ENCODE assay signal across 8 mouse cellular contexts in genomic region chr19:45813801-45814200, GRCm38 (mm10). TPM values are rescaled to one million over a fixed set of nuclear protein-coding genes. Genes with fewer than 3 reads are reported as not detected.
A peak's percentile ranks its signal among the peaks of the same experiment; 100 is the strongest.
DNase-seq lines count a peak whose midpoint lies in the region; ATAC-seq and TF ChIP-seq lines count a peak whose summit lies in the region.

No protein-coding gene starts in this region.

- H3K36me3 ChIP-seq in forebrain, postnatal 0 days (ENCODE audit: insufficient read depth) = peaks cover 3% of the 10 kb centered on the region; the same call in 1 of the 2 replicates
- no peaks in the 10 kb centered on the region for H3K36me3 ChIP-seq in forebrain, embryonic 16.5 days (ENCODE audit: control insufficient read depth, insufficient read depth)
- H3K36me3 ChIP-seq in lung, postnatal 0 days (ENCODE audit: insufficient read depth, low read length) = no peaks in the 10 kb centered on the region
- no peaks in the 10 kb centered on the region for H3K36me3 ChIP-seq in intestine, embryonic 14.5 days (ENCODE audit: control insufficient read depth, insufficient read depth, low read length)
- peaks cover 4% of the 10 kb centered on the region; the same call in 1 of the 2 replicates for H3K36me3 ChIP-seq in stomach, postnatal 0 days (ENCODE audit: control insufficient read depth, insufficient read depth, low read length)

- DNase-seq in forebrain, postnatal 0 days = no peak
- peak; percentile 74 for DNase-seq in lung, postnatal 0 days (ENCODE audit: low spot score)
- no peak for DNase-seq in lung, postnatal 10 days
- peak; percentile 83 for DNase-seq in intestine, embryonic 14.5 days (ENCODE audit: low spot score)
- DNase-seq in stomach, postnatal 0 days (ENCODE audit: low spot score) = peak; percentile 69
- DNase-seq in right cerebral cortex, adult 18-20 months = no peak
- no peak for DNase-seq in frontal cortex, postnatal 10 days (ENCODE audit: low spot score in 2 of 2)

- H3K9ac ChIP-seq in forebrain, postnatal 0 days = no peak overlapping the region
- H3K9ac ChIP-seq in forebrain, embryonic 16.5 days (replicated peaks; ENCODE audit: low read depth, low read length) = no peak overlapping the region
- H3K9ac ChIP-seq in lung, postnatal 0 days (replicated peaks; ENCODE audit: low read depth) = no peak overlapping the region
- no peak overlapping the region for H3K9ac ChIP-seq in intestine, embryonic 14.5 days (ENCODE audit: low read length)
- no peak overlapping the region for H3K9ac ChIP-seq in stomach, postnatal 0 days (ENCODE audit: low read length)

- TF ChIP-seq EP300 in lung, postnatal 0 days (IDR thresholded peaks at IDR 0.05) = no peak
- no peak for TF ChIP-seq EP300 in stomach, postnatal 0 days (optimal IDR thresholded peaks at IDR 0.05)

- TF ChIP-seq CTCF in forebrain, postnatal 0 days (IDR thresholded peaks at IDR 0.05; ENCODE audit: low read depth) = no peak
- no peak for TF ChIP-seq CTCF in lung, postnatal 0 days (IDR thresholded peaks at IDR 0.05)
- TF ChIP-seq CTCF in stomach, postnatal 0 days (IDR thresholded peaks at IDR 0.05; ENCODE audit: low read depth) = no peak

- ATAC-seq in forebrain, postnatal 0 days = no peak
- no peak for ATAC-seq in forebrain, embryonic 16.5 days
- peak; percentile 66 for ATAC-seq in lung, postnatal 0 days
- ATAC-seq in intestine, embryonic 14.5 days (replicated peaks; ENCODE audit: low FRiP score, low TSS enrichment, low read depth) = 0 out of 2 replicates have a peak, but pooled peaks have one; percentile 28
- 0 out of 2 replicates have a peak, but pooled peaks have one; percentile 45 for ATAC-seq in stomach, postnatal 0 days (ENCODE audit: low FRiP score, low TSS enrichment)

- H3K4me2 ChIP-seq in forebrain, postnatal 0 days (ENCODE audit: low read depth) = peak overlapping the region; percentile 51; the same call in 1 of the 2 replicates
- H3K4me2 ChIP-seq in forebrain, embryonic 16.5 days (ENCODE audit: low read length) = no peak overlapping the region
- H3K4me2 ChIP-seq in lung, postnatal 0 days (replicated peaks; ENCODE audit: low read depth, low read length) = no peak overlapping the region
- H3K4me2 ChIP-seq in intestine, embryonic 14.5 days (ENCODE audit: low read length) = no peak overlapping the region
- H3K4me2 ChIP-seq in stomach, postnatal 0 days (replicated peaks; ENCODE audit: low read depth) = no peak overlapping the region

- H3K9me3 ChIP-seq in forebrain, postnatal 0 days (ENCODE audit: low read length) = no peaks in the 10 kb centered on the region
- no peaks in the 10 kb centered on the region for H3K9me3 ChIP-seq in forebrain, embryonic 16.5 days (ENCODE audit: control insufficient read depth, low read length)
- no peaks in the 10 kb centered on the region for H3K9me3 ChIP-seq in lung, postnatal 0 days (ENCODE audit: low read length)
- H3K9me3 ChIP-seq in intestine, embryonic 14.5 days (ENCODE audit: control insufficient read depth, low read length) = no peaks in the 10 kb centered on the region
- no peaks in the 10 kb centered on the region for H3K9me3 ChIP-seq in stomach, postnatal 0 days (ENCODE audit: control insufficient read depth, low read length)

- 10% methylated on average over 12 of the region's 12 CpGs for WGBS in forebrain, postnatal 0 days
- WGBS in forebrain, embryonic 16.5 days = 14% methylated on average over 11 of the region's 12 CpGs
- 15% methylated on average over 12 of the region's 12 CpGs for WGBS in lung, postnatal 0 days
- WGBS in intestine, embryonic 14.5 days = 9% methylated on average over 12 of the region's 12 CpGs
- 17% methylated on average over 9 of the region's 12 CpGs for WGBS in stomach, postnatal 0 days

- H3K27me3 ChIP-seq in forebrain, postnatal 0 days (ENCODE audit: insufficient read depth, low read length) = no peaks in the 10 kb centered on the region
- H3K27me3 ChIP-seq in forebrain, embryonic 16.5 days (replicated peaks; ENCODE audit: control insufficient read depth, insufficient read depth, low read length) = no peaks in the 10 kb centered on the region
- no peaks in the 10 kb centered on the region for H3K27me3 ChIP-seq in lung, postnatal 0 days (replicated peaks; ENCODE audit: insufficient read depth, low read length)
- H3K27me3 ChIP-seq in intestine, embryonic 14.5 days (replicated peaks; ENCODE audit: control insufficient read depth, insufficient read depth, low read length) = no peaks in the 10 kb centered on the region
- H3K27me3 ChIP-seq in stomach, postnatal 0 days (ENCODE audit: control insufficient read depth, insufficient read depth, low read length) = no peaks in the 10 kb centered on the region

- H3K4me1 ChIP-seq in forebrain, postnatal 0 days (ENCODE audit: insufficient read depth) = 0 out of 2 replicates have a peak, but pooled peaks cover 20% of the 10 kb centered on the region
- peaks cover 30% of the 10 kb centered on the region for H3K4me1 ChIP-seq in forebrain, embryonic 16.5 days (replicated peaks; ENCODE audit: control insufficient read depth, insufficient read depth, low read length)
- peaks cover 25% of the 10 kb centered on the region for H3K4me1 ChIP-seq in lung, postnatal 0 days (ENCODE audit: insufficient read depth, low read depth, low read length)
- peaks cover 29% of the 10 kb centered on the region for H3K4me1 ChIP-seq in intestine, embryonic 14.5 days (replicated peaks; ENCODE audit: control insufficient read depth, insufficient read depth, low read length)
- H3K4me1 ChIP-seq in stomach, postnatal 0 days (replicated peaks; ENCODE audit: control insufficient read depth, insufficient read depth) = peaks cover 7% of the 10 kb centered on the region; the same call in 1 of the 2 replicates

- no peak overlapping the region for H3K4me3 ChIP-seq in forebrain, postnatal 0 days (ENCODE audit: low read depth, low read length)
- no peak overlapping the region for H3K4me3 ChIP-seq in forebrain, embryonic 16.5 days (replicated peaks; ENCODE audit: low read length)
- H3K4me3 ChIP-seq in lung, postnatal 0 days (ENCODE audit: low read depth, low read length) = no peak overlapping the region
- H3K4me3 ChIP-seq in intestine, embryonic 14.5 days (ENCODE audit: low read depth, low read length) = no peak overlapping the region
- H3K4me3 ChIP-seq in stomach, postnatal 0 days (ENCODE audit: low read depth, low read length) = no peak overlapping the region

- no peak overlapping the region for H3K27ac ChIP-seq in forebrain, postnatal 0 days (ENCODE audit: low read depth, low read length)
- no peak overlapping the region for H3K27ac ChIP-seq in forebrain, embryonic 16.5 days (ENCODE audit: low read length)
- H3K27ac ChIP-seq in lung, postnatal 0 days (ENCODE audit: low read length) = no peak overlapping the region
- no peak overlapping the region for H3K27ac ChIP-seq in intestine, embryonic 14.5 days (ENCODE audit: low read depth)
- no peak overlapping the region for H3K27ac ChIP-seq in stomach, postnatal 0 days (replicated peaks)

RNA-seq across cellular contexts. Expression of gene Kcnip2, which starts 2.1 kb away (rescaled TPM):
- 30.6 and 42.8 TPM in 2 replicates for total RNA-seq in forebrain, postnatal 0 days (2014; rRNA removed)
- 29.4 and 30.3 TPM in 2 replicates for polyA plus RNA-seq in forebrain, postnatal 0 days (2015; fragmentation: Nextera tagmentation; extraction: Ambion mirVana)
- 12.3 and 14.6 TPM in 2 replicates for polyA plus RNA-seq in forebrain, embryonic 16.5 days (2015; fragmentation: Nextera tagmentation; extraction: Ambion mirVana)
- polyA plus RNA-seq in lung, postnatal 0 days (2015; fragmentation: Nextera tagmentation; extraction: Ambion mirVana) = 1.0 and 1.4 TPM in 2 replicates
- 1.3 and 1.6 TPM in 2 replicates for polyA plus RNA-seq in intestine, embryonic 14.5 days (2014; fragmentation: Nextera tagmentation; extraction: Ambion mirVana)
- polyA plus RNA-seq in stomach, postnatal 0 days (2015; fragmentation: Nextera tagmentation; extraction: Ambion mirVana) = 2.1 and 2.2 TPM in 2 replicates

RNA-seq across cellular contexts. Expression of gene Mgea5, which starts 30.2 kb away (rescaled TPM):
- 214 and 247 TPM in 2 replicates for total RNA-seq in forebrain, postnatal 0 days (2014; rRNA removed)
- polyA plus RNA-seq in forebrain, postnatal 0 days (2015; fragmentation: Nextera tagmentation; extraction: Ambion mirVana) = 46.8 and 67.8 TPM in 2 replicates
- polyA plus RNA-seq in forebrain, embryonic 16.5 days (2015; fragmentation: Nextera tagmentation; extraction: Ambion mirVana) = 77.0 and 90.5 TPM in 2 replicates
- 26.4 and 33.9 TPM in 2 replicates for polyA plus RNA-seq in lung, postnatal 0 days (2015; fragmentation: Nextera tagmentation; extraction: Ambion mirVana)
- 55.0 and 58.9 TPM in 2 replicates for polyA plus RNA-seq in intestine, embryonic 14.5 days (2014; fragmentation: Nextera tagmentation; extraction: Ambion mirVana)
- polyA plus RNA-seq in stomach, postnatal 0 days (2015; fragmentation: Nextera tagmentation; extraction: Ambion mirVana) = 16.5 and 19.0 TPM in 2 replicates

Comparison
In these comparisons a context has a peak if more than half of its experiments do, and no peak if none do; other contexts are left out.
1. DNase-seq: peak in lung, postnatal 0 days (single experiment), intestine, embryonic 14.5 days (single experiment) and stomach, postnatal 0 days (single experiment); none in forebrain, postnatal 0 days (single experiment), lung, postnatal 10 days (single experiment), right cerebral cortex, adult 18-20 months (single experiment) and frontal cortex, postnatal 10 days (0 of 2).
2. ATAC-seq: peak in lung, postnatal 0 days (single experiment), intestine, embryonic 14.5 days (single experiment) and stomach, postnatal 0 days (single experiment); none in forebrain, postnatal 0 days (single experiment) and forebrain, embryonic 16.5 days (single experiment).